Comparison of ENCODE assay signal across 16 mouse cellular contexts in the genomic region with DNA sequence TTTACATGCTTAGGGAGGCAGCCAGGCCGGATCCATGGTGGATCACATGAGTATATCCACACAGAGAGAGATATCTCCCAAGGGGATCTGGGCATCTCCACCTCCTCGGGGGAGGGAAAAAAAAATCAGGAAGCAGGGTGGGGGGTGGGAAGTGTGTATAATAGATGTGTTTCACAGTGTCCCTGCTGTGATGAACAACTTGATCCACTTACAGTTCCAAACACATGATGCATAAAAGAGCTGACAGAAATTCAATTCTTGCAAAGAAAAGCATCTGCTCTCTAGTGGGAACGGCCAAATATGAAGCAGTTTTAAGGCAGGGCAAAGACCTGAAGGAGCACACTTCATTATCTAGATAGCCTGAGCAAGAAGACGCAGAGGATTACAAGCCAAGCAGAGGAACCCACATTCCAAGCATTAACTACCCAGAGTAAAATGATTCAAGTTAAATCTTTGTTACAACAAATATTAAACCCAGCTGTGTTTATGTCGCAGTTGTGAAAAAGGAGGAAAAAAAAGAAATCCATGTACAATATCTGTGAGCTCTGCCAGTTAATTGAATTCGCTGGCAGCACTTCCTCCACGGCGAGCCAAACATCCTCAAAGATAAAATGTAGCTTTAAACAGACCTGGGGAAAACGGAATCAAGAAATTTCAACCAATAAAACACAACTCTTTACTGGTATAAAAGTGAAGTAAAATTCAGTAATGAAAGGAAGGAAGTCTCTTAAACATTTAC.
A peak's percentile ranks its signal among the peaks of the same experiment; 100 is the strongest.
DNase-seq lines count a peak whose midpoint lies in the region; ATAC-seq and TF ChIP-seq lines count a peak whose summit lies in the region.
"Had no signal": no experiment of that assay in that cellular context is flagged by ENCODE, and none has a peak within 500 bp of the region (broad histone marks: within the 10 kb centered on the region; RNA-seq: fewer than 3 reads in every experiment).

No protein-coding gene starts in this region.

- H3K9ac ChIP-seq in forebrain, embryonic 14.5 days (ENCODE audit: low read length), result no peak overlapping the region
- H3K9ac ChIP-seq: liver, embryonic 14.5 days had no signal

- no peak for TF ChIP-seq CTCF in lung, adult 2 months (IDR thresholded peaks at IDR 0.05; ENCODE audit: insufficient read depth, low read length)

- peak overlapping the region; percentile 31 for H3K27ac ChIP-seq in forebrain, embryonic 14.5 days (ENCODE audit: low read depth, low read length)
- H3K27ac ChIP-seq: left cerebral cortex, adult 2 months; liver, embryonic 14.5 days had no signal

- H3K36me3 ChIP-seq in forebrain, embryonic 14.5 days (ENCODE audit: control insufficient read depth, insufficient read depth, low read length), result no peaks in the 10 kb centered on the region

- H3K27me3 ChIP-seq in forebrain, embryonic 14.5 days (replicated peaks; ENCODE audit: control insufficient read depth, insufficient read depth, low read length), result no peaks in the 10 kb centered on the region

- H3K4me2 ChIP-seq in forebrain, embryonic 14.5 days (ENCODE audit: low read length), result peak overlapping the region; percentile 4; the same call in 1 of the 2 replicates

- intact Hi-C loops in left cerebral cortex, postnatal 14 days (cut with DNase I), result no loop called here

- H3K4me3 ChIP-seq in lung, adult 2 months (replicated peaks; ENCODE audit: extremely low read depth, low read depth, low read length), result no peak overlapping the region
- H3K4me3 ChIP-seq in forebrain, embryonic 14.5 days (ENCODE audit: low read depth, low read length), result no peak overlapping the region
- H3K4me3 ChIP-seq: left cerebral cortex, adult 2 months had no signal

- no peak for TF ChIP-seq POLR2A in lung, adult 2 months (IDR thresholded peaks at IDR 0.05; ENCODE audit: borderline replicate concordance, extremely low read depth, low read depth, low read length)

- peak; percentile 63 for ATAC-seq in frontal cortex, adult (ENCODE audit: low TSS enrichment)
- peak; percentile 60; the same call in 1 of the 2 replicates for ATAC-seq in forebrain, embryonic 14.5 days
- ATAC-seq: activated CD4-positive, CD25-positive, alpha-beta regulatory T cell, adult 4 months; inflammation-experienced regulatory T-cells, adult 6 months had no signal

- no peaks in the 10 kb centered on the region for H3K9me3 ChIP-seq in forebrain, embryonic 14.5 days (replicated peaks; ENCODE audit: control insufficient read depth, low read length)
- H3K9me3 ChIP-seq: G1E had no signal

- H3K4me1 ChIP-seq in lung, adult 2 months (ENCODE audit: control insufficient read depth, insufficient read depth, low read length), result peaks cover 8% of the 10 kb centered on the region
- H3K4me1 ChIP-seq in forebrain, embryonic 14.5 days (ENCODE audit: control insufficient read depth, insufficient read depth, low read length), result peaks cover 13% of the 10 kb centered on the region

- 38% methylated on average over 9 of the region's 9 CpGs for WGBS in lung, adult 2 months
- 22% methylated on average over 9 of the region's 9 CpGs for WGBS in forebrain, embryonic 14.5 days

- DNase-seq in frontal cortex, postnatal 14 days (ENCODE audit: low spot score in 2 of 2), result no peak
- peak; percentile 13 for DNase-seq in lung, postnatal 36 days
- DNase-seq in lung, adult 2 months, result no peak
- DNase-seq in forebrain, embryonic 14.5 days (ENCODE audit: low spot score), result peak; percentile 68
- DNase-seq in retina, embryonic 14.5 days (ENCODE audit: low spot score), result peak; percentile 70
- no peak for DNase-seq in left cerebral cortex, postnatal 14 days (ENCODE audit: low spot score in 2 of 2)
- DNase-seq in adrenal gland, postnatal 4 days (ENCODE audit: low spot score in 2 of 2), result no peak
- DNase-seq: B cell, adult 2 months; cerebellum, adult 9-10 months; thymus, postnatal 14 days had no signal

Comparison
In these comparisons a context has a peak if more than half of its experiments do, and no peak if none do; other contexts are left out.
1. DNase-seq: peak in lung, postnatal 36 days (single experiment), forebrain, embryonic 14.5 days (single experiment) and retina, embryonic 14.5 days (single experiment); none in frontal cortex, postnatal 14 days (0 of 2), lung, adult 2 months (single experiment), left cerebral cortex, postnatal 14 days (0 of 2) and adrenal gland, postnatal 4 days (0 of 2).